Mouse (Mus musculus): Measurements from ENCODE around the gene Manbal. TPM values are rescaled to one million over a fixed set of nuclear protein-coding genes. Genes with fewer than 3 reads are reported as not detected.
"Not testable (repeated sequence)": the region's sequence is repeated elsewhere in the genome, so short reads cannot be mapped to it uniquely, and the experiment has no call there.

The Manbal gene
- polyA plus RNA-seq, 1 experiment from 2014 or later: 54.0 TPM

DNA sequence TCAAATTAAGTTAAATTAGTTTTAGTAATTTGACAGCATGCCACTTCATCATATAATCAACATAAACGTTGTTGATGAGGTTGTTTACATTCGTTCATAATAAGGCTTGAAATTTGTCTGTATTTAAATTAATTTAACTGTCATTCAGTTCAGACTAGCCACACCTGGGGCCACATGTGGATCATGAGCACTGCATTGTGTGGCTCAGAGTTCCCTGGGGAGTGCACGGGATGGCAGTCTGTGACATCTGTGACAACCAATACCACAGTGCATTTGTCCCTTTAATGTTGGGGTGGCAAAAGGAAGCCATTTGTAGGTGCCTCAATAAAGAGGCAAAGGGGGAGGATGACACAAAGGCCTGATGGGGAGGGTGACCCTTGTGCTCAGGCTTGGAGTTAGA is 9.6 kb downstream of the Manbal start:
- H3K9ac ChIP-seq (ENCODE audit: low read length): no peak overlapping the region
- H3K27ac ChIP-seq (ENCODE audit: low read length): no peak overlapping the region
- H3K9me3 ChIP-seq (replicated peaks; ENCODE audit: control insufficient read depth, low read length): no peaks in the 10 kb centered on the region
- ATAC-seq (replicated peaks; ENCODE audit: extremely low read depth, insufficient read depth, low FRiP score): no peak
- H3K4me1 ChIP-seq (ENCODE audit: control insufficient read depth, insufficient read depth, low read length): peaks cover 21% of the 10 kb centered on the region
- WGBS: 71% methylated on average over 3 of the region's 3 CpGs
- H3K27me3 ChIP-seq (ENCODE audit: control insufficient read depth, insufficient read depth, low read length): no peaks in the 10 kb centered on the region
- no peak overlapping the region for H3K4me2 ChIP-seq (ENCODE audit: low read depth, low read length)
- H3K36me3 ChIP-seq (ENCODE audit: control insufficient read depth, insufficient read depth): peaks cover 9% of the 10 kb centered on the region
- H3K4me3 ChIP-seq (ENCODE audit: low read length): no peak overlapping the region

GRCm38 (mm10) chr2:157384836-157385235 is 17.4 kb downstream of the Manbal start:
- no peaks in the 10 kb centered on the region for H3K27me3 ChIP-seq (ENCODE audit: control insufficient read depth, insufficient read depth, low read length)
- no peaks in the 10 kb centered on the region for H3K4me1 ChIP-seq (ENCODE audit: control insufficient read depth, insufficient read depth, low read length)
- ATAC-seq (replicated peaks; ENCODE audit: extremely low read depth, insufficient read depth, low FRiP score): no peak
- no peak overlapping the region for H3K27ac ChIP-seq (ENCODE audit: low read length)
- WGBS: 91% methylated on average over 4 of the region's 4 CpGs
- no peak overlapping the region for H3K4me3 ChIP-seq (ENCODE audit: low read length)
- peaks cover 15% of the 10 kb centered on the region for H3K36me3 ChIP-seq (ENCODE audit: control insufficient read depth, insufficient read depth)
- no peak overlapping the region for H3K4me2 ChIP-seq (ENCODE audit: low read depth, low read length)
- no peak overlapping the region for H3K9ac ChIP-seq (ENCODE audit: low read length)
- no peaks in the 10 kb centered on the region for H3K9me3 ChIP-seq (replicated peaks; ENCODE audit: control insufficient read depth, low read length)

DNA sequence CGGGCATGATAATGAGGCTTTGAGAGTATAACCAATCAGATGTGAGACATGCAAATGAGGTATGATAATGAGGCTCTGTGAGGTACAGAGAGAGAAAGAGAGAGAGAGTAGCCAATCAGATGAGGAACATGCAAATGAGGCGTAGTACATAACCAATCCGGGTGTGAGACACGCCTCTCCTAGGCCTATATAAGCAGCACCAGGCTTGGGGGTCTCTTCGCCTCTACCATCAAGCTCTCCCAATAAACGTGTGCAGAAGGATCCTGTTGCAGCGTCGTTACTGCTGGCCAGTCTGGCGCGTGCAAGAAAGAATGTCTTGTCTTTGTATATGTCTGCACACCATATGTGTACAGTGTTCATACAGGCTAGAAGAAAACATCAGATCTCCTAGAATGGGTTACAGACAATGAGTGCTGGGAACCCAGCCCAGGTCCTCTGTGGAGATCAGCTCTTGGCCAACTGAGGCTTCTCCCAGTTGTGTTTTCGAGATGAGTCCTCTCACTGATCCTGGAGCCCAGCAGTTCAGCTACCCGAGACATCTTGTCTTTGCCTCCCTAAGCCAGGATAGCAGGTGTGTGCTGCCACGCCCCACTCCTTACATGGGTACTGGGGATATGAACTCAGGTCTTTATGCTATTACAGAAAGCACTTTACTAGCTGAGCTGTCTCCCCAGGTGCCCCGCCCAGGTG is 21.7 kb downstream of the Manbal start:
- not testable (repeated sequence) for H3K36me3 ChIP-seq (ENCODE audit: control insufficient read depth, insufficient read depth); ATAC-seq (replicated peaks; ENCODE audit: extremely low read depth, insufficient read depth, low FRiP score)
- WGBS: 95% methylated on average over 14 of the region's 14 CpGs

DNA sequence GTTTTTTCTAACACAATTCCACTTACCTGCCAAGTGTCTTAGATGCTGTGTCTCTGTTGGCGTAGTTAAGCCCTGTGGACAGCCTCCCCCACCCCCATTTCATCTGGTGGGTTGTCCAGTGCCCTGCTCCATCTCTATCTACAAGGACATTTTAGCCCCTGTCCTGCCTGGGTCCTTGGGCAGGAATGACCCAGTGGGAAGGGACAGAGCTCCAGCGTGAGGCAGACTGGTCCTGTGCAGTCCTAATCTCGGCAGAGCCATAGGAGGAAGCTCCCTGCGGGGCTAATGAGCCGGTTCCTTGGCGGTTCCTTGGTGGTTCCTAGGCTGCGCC is 22.2 kb downstream of the Manbal start:
- no peak overlapping the region for H3K4me3 ChIP-seq (ENCODE audit: low read length)
- H3K27ac ChIP-seq (ENCODE audit: low read length): no peak overlapping the region
- no peaks in the 10 kb centered on the region for H3K9me3 ChIP-seq (replicated peaks; ENCODE audit: control insufficient read depth, low read length)
- H3K4me1 ChIP-seq (ENCODE audit: control insufficient read depth, insufficient read depth, low read length): no peaks in the 10 kb centered on the region
- 0 out of 2 replicates have a peak, but pooled peaks cover 2% of the 10 kb centered on the region for H3K36me3 ChIP-seq (ENCODE audit: control insufficient read depth, insufficient read depth)
- no peak overlapping the region for H3K4me2 ChIP-seq (ENCODE audit: low read depth, low read length)
- ATAC-seq (replicated peaks; ENCODE audit: extremely low read depth, insufficient read depth, low FRiP score): no peak
- WGBS: 84% methylated on average over 7 of the region's 7 CpGs
- H3K27me3 ChIP-seq (ENCODE audit: control insufficient read depth, insufficient read depth, low read length): no peaks in the 10 kb centered on the region
- no peak overlapping the region for H3K9ac ChIP-seq (ENCODE audit: low read length)

More for the DNA sequence above, 21.7 kb downstream of the Manbal start:
- H3K4me2 ChIP-seq (ENCODE audit: low read depth, low read length); H3K9me3 ChIP-seq (replicated peaks; ENCODE audit: control insufficient read depth, low read length); H3K9ac ChIP-seq (ENCODE audit: low read length); H3K27me3 ChIP-seq (ENCODE audit: control insufficient read depth, insufficient read depth, low read length); H3K4me1 ChIP-seq (ENCODE audit: control insufficient read depth, insufficient read depth, low read length); H3K27ac ChIP-seq (ENCODE audit: low read length); H3K4me3 ChIP-seq (ENCODE audit: low read length): not testable (repeated sequence)

GRCm38 (mm10) chr2:157392331-157392730 is 24.9 kb downstream of the Manbal start:
- Histone ChIP-seq H3K36me3 (ENCODE audit: control insufficient read depth, insufficient read depth) (0 out of 2 replicates have a peak, but pooled peaks cover 13% of the 10 kb centered on the region), H3K4me1 (ENCODE audit: control insufficient read depth, insufficient read depth, low read length) (0 out of 2 replicates have a peak, but pooled peaks cover 2% of the 10 kb centered on the region), H3K4me2 (ENCODE audit: low read depth, low read length) (no peak overlapping the region), H3K9me3 (replicated peaks; ENCODE audit: control insufficient read depth, low read length) (no peaks in the 10 kb centered on the region), H3K27ac (ENCODE audit: low read length) (no peak overlapping the region), H3K27me3 (ENCODE audit: control insufficient read depth, insufficient read depth, low read length) (no peaks in the 10 kb centered on the region), H3K4me3 (ENCODE audit: low read length) (no peak overlapping the region), H3K9ac (ENCODE audit: low read length) (no peak overlapping the region)
- ATAC-seq (replicated peaks; ENCODE audit: extremely low read depth, insufficient read depth, low FRiP score): no peak
- 95% methylated on average over 2 of the region's 2 CpGs for WGBS

DNA sequence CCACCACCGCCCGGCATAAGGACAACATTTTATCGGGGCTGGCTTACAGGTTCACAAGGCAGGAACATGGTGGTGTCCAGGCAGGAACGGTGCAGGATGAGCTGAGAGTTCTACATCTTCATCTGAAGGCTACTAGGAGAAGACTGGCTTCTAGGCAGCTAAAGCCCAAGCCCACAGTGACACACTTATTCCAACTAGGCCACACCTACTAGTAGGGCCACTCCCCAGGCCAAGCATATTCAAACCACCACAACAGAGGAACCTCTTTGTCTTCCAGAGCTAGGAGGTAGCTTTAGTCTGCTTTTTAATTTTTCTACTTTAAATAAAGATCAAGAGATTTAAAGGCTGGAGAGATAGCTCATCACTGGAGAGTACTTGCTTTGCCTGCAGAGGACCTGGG is 26.2 kb downstream of the Manbal start:
- H3K4me3 ChIP-seq (ENCODE audit: low read length): no peak overlapping the region
- no peak overlapping the region for H3K9ac ChIP-seq (ENCODE audit: low read length)
- H3K27me3 ChIP-seq (ENCODE audit: control insufficient read depth, insufficient read depth, low read length): no peaks in the 10 kb centered on the region
- no peak overlapping the region for H3K4me2 ChIP-seq (ENCODE audit: low read depth, low read length)
- H3K27ac ChIP-seq (ENCODE audit: low read length): no peak overlapping the region
- H3K9me3 ChIP-seq (replicated peaks; ENCODE audit: control insufficient read depth, low read length): no peaks in the 10 kb centered on the region
- 98% methylated on average over 4 of the region's 4 CpGs for WGBS
- H3K36me3 ChIP-seq (ENCODE audit: control insufficient read depth, insufficient read depth): peaks cover 18% of the 10 kb centered on the region
- no peak for ATAC-seq (replicated peaks; ENCODE audit: extremely low read depth, insufficient read depth, low FRiP score)
- H3K4me1 ChIP-seq (ENCODE audit: control insufficient read depth, insufficient read depth, low read length): 0 out of 2 replicates have a peak, but pooled peaks cover 2% of the 10 kb centered on the region

- Histone ChIP-seq H3K27me3 (ENCODE audit: control insufficient read depth, insufficient read depth, low read length) (no peaks in the 10 kb centered on the region), H3K4me3 (ENCODE audit: low read length) (no peak overlapping the region), H3K4me1 (ENCODE audit: control insufficient read depth, insufficient read depth, low read length) (0 out of 2 replicates have a peak, but pooled peaks cover 2% of the 10 kb centered on the region), H3K4me2 (ENCODE audit: low read depth, low read length) (no peak overlapping the region), H3K27ac (ENCODE audit: low read length) (no peak overlapping the region), H3K9ac (ENCODE audit: low read length) (no peak overlapping the region), H3K9me3 (replicated peaks; ENCODE audit: control insufficient read depth, low read length) (no peaks in the 10 kb centered on the region), H3K36me3 (ENCODE audit: control insufficient read depth, insufficient read depth) (peaks cover 18% of the 10 kb centered on the region)
- WGBS: 56% methylated on average over 6 of the region's 6 CpGs
- ATAC-seq (replicated peaks; ENCODE audit: extremely low read depth, insufficient read depth, low FRiP score): no peak
Observed at GRCm38 (mm10) chr2:157394868-157395267, 27.5 kb downstream of the Manbal start.

DNA sequence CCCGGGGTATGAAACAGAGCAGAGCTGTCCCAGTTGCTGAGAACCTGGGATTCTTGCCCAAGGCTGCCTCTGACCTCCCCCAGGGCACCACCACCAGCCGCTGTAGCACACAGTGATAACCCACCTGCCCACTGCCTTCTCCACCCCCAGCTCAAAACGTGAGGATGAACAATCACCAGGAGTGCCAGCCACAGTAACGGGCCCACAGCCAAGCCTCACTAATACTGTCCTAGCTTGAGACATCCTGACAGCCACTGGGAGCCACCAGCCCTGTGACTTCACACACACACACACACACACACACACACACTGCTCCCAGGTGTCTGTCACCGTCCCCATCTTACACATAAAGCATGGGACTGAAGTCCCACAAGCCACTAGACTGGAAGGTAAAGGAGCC is 28.0 kb downstream of the Manbal start:
- Histone ChIP-seq H3K4me1 (ENCODE audit: control insufficient read depth, insufficient read depth, low read length) (0 out of 2 replicates have a peak, but pooled peaks cover 2% of the 10 kb centered on the region), H3K4me2 (ENCODE audit: low read depth, low read length) (no peak overlapping the region), H3K4me3 (ENCODE audit: low read length) (no peak overlapping the region), H3K9ac (ENCODE audit: low read length) (no peak overlapping the region), H3K27me3 (ENCODE audit: control insufficient read depth, insufficient read depth, low read length) (no peaks in the 10 kb centered on the region), H3K36me3 (ENCODE audit: control insufficient read depth, insufficient read depth) (peaks cover 18% of the 10 kb centered on the region), H3K9me3 (replicated peaks; ENCODE audit: control insufficient read depth, low read length) (no peaks in the 10 kb centered on the region), H3K27ac (ENCODE audit: low read length) (peak overlapping the region; percentile 52; the same call in 1 of the 2 replicates)
- WGBS: 63% methylated on average over 5 of the region's 5 CpGs
- ATAC-seq (replicated peaks; ENCODE audit: extremely low read depth, insufficient read depth, low FRiP score): 0 out of 2 replicates have a peak, but pooled peaks have one; percentile 20

- H3K27ac ChIP-seq (ENCODE audit: low read length): peak overlapping the region; percentile 52
- H3K4me1 ChIP-seq (ENCODE audit: control insufficient read depth, insufficient read depth, low read length): 0 out of 2 replicates have a peak, but pooled peaks cover 2% of the 10 kb centered on the region
- no peak overlapping the region for H3K4me3 ChIP-seq (ENCODE audit: low read length)
- ATAC-seq (replicated peaks; ENCODE audit: extremely low read depth, insufficient read depth, low FRiP score): peak; percentile 50; the same call in 1 of the 2 replicates
- 63% methylated on average over 13 of the region's 13 CpGs for WGBS
- H3K27me3 ChIP-seq (ENCODE audit: control insufficient read depth, insufficient read depth, low read length): no peaks in the 10 kb centered on the region
- no peak overlapping the region for H3K9ac ChIP-seq (ENCODE audit: low read length)
- no peak overlapping the region for H3K4me2 ChIP-seq (ENCODE audit: low read depth, low read length)
- H3K36me3 ChIP-seq (ENCODE audit: control insufficient read depth, insufficient read depth): peaks cover 18% of the 10 kb centered on the region
- no peaks in the 10 kb centered on the region for H3K9me3 ChIP-seq (replicated peaks; ENCODE audit: control insufficient read depth, low read length)
Observed at GRCm38 (mm10) chr2:157395960-157396359, 28.6 kb downstream of the Manbal start.
